Mouse (Mus musculus) liver, embryonic 15.5 days (tissue): ENCODE measurements at regions not wholly inside any gene's neighbourhood (a gene's known extent, or its start where the extent isn't known, plus 50 kb on each side); places are given as distances from the start of the nearest gene placed in this dataset.
A peak's percentile ranks its signal among the peaks of the same experiment; 100 is the strongest.

Experiments used
- ATAC-seq: fragments of 200-750 bp; cut with Nextera tagmentation; 2 replicates; pipeline ENCODE4 v1.8.0; 2017; ENCODE audit warnings: moderate number of reproducible peaks, mild to moderate bottlenecking, moderate library complexity; ENCODE audit not compliant: insufficient read depth
- H3K27ac ChIP-seq: fragments of 300-500 bp; sonication (generic); replicated peaks from 2 replicates; pipeline ENCODE4 v1.5.1; 2015; ENCODE audit warnings: mild to moderate bottlenecking, inconsistent platforms
- H3K27me3 ChIP-seq: fragments of 300-500 bp; sonication (generic); 2 replicates; pipeline ENCODE4 v1.6.1; 2015; ENCODE audit warnings: mild to moderate bottlenecking, inconsistent platforms
- H3K36me3 ChIP-seq: fragments of 300-500 bp; sonication (generic); replicated peaks from 2 replicates; pipeline ENCODE4 v1.6.1; 2015; ENCODE audit warnings: moderate library complexity, mild to moderate bottlenecking, inconsistent platforms
- H3K4me1 ChIP-seq: fragments of 300-500 bp; sonication (generic); replicated peaks from 2 replicates; pipeline ENCODE4 v1.6.1; 2015; ENCODE audit warnings: inconsistent platforms
- H3K4me2 ChIP-seq: fragments of 300-500 bp; sonication (generic); 2 replicates; pipeline ENCODE4 v1.6.1; 2015; ENCODE audit warnings: moderate library complexity, mild to moderate bottlenecking, inconsistent platforms
- H3K4me3 ChIP-seq: fragments of 300-500 bp; sonication (generic); replicated peaks from 2 replicates; pipeline ENCODE4 v1.5.1; 2015; ENCODE audit warnings: mild to moderate bottlenecking, inconsistent platforms
- H3K9ac ChIP-seq: fragments of 300-500 bp; sonication (generic); 2 replicates; pipeline ENCODE4 v1.6.1; 2015; ENCODE audit warnings: moderate library complexity, mild to moderate bottlenecking, inconsistent platforms
- H3K9me3 ChIP-seq: fragments of 300-500 bp; sonication (generic); replicated peaks from 2 replicates; pipeline ENCODE4 v1.6.1; 2016; ENCODE audit warnings: inconsistent platforms
- WGBS: fragments of 180-500 bp; shearing (Covaris S2); methylation state at CpG from one replicate; pipeline ENCODE4 v1.1.7; 2015; ENCODE audit warnings: mixed read lengths; ENCODE audit not compliant: insufficient replicate concordance; 5-methylcytosine and 5-hydroxymethylcytosine counted together

DNA sequence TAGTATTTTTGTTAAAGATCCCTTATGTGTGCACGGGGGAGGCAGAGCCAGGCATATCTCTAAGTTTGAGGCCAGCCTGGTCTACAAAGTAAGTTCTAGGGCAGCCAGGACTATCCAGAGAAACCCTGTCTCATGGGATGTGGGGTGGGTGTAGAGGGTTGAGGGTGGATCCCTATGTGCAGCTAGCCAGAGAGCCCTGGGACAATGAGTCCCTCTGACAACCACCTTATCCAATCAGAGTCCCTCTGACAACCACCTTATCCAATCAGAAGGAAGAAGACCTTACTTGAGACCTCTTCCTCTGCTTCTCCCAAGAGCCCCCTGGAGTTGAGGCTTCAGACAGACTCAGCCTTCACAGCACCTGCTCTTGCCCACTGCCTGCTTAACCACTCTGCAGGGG, 56.6 kb upstream of the Zmiz1 start:
- H3K27me3 ChIP-seq, result no peaks in the 10 kb centered on the region
- peak overlapping the region; percentile 20 for H3K9ac ChIP-seq
- H3K4me2 ChIP-seq, result peak overlapping the region; percentile 68
- H3K9me3 ChIP-seq, result no peaks in the 10 kb centered on the region
- H3K36me3 ChIP-seq, result no peaks in the 10 kb centered on the region
- no peak for ATAC-seq
- H3K4me3 ChIP-seq, result peak overlapping the region; percentile 41; the same call in 1 of the 2 replicates
- 9% methylated on average over 1 of the region's 1 CpGs for WGBS
- peak overlapping the region; percentile 86 for H3K27ac ChIP-seq
- H3K4me1 ChIP-seq, result peaks cover 69% of the 10 kb centered on the region

DNA sequence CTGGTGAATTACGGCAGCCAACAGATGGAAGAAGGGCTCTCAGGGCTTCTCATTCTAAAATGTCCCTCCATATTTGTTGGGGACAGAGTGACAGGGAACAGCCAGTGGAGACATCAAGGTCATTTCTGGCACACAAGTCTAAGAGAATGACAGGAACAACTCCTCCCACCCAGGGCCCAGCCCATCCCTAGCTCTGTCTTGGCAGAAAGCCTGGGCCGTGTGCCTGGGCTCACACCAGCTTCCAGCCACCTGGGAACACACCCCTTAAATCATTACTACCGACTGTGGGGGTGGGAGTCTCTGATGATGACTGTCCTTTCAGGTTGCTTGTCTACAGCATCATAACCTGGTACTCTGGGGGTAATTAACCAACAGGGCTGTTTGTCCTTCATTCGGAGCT, 53.8 kb upstream of the Zmiz1 start:
- Histone ChIP-seq H3K4me1 (peaks cover 41% of the 10 kb centered on the region), H3K9me3 (no peaks in the 10 kb centered on the region), H3K9ac (no peak overlapping the region), H3K4me2 (no peak overlapping the region), H3K36me3 (no peaks in the 10 kb centered on the region), H3K4me3 (no peak overlapping the region), H3K27ac (no peak overlapping the region), H3K27me3 (no peaks in the 10 kb centered on the region)
- WGBS, result 69% methylated on average over 4 of the region's 4 CpGs
- ATAC-seq, result no peak

DNA sequence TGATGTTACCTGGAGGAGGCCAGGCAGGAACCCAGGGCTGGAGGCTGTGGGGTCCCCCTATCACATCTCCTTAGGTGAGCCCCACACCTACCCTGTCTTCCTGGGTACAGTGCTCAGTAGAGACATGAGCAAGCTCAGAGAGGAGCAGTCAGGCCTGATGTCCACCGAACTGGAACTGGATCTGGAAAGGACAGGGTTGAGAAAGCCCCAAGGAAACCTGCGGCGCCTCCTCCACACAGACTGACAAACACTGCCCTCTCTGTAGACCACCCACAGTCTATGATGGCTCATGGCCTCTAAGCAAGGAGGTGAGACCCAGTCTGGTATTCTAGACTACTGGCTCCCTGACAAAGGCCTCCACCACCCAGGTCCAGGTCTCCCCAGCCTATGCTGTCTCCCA, 52.9 kb upstream of the Zmiz1 start:
- Histone ChIP-seq H3K27ac (no peak overlapping the region), H3K27me3 (no peaks in the 10 kb centered on the region), H3K36me3 (no peaks in the 10 kb centered on the region), H3K4me1 (peaks cover 33% of the 10 kb centered on the region), H3K4me3 (no peak overlapping the region), H3K9ac (no peak overlapping the region), H3K9me3 (no peaks in the 10 kb centered on the region), H3K4me2 (no peak overlapping the region)
- ATAC-seq, result no peak
- 86% methylated on average over 3 of the region's 3 CpGs for WGBS

DNA sequence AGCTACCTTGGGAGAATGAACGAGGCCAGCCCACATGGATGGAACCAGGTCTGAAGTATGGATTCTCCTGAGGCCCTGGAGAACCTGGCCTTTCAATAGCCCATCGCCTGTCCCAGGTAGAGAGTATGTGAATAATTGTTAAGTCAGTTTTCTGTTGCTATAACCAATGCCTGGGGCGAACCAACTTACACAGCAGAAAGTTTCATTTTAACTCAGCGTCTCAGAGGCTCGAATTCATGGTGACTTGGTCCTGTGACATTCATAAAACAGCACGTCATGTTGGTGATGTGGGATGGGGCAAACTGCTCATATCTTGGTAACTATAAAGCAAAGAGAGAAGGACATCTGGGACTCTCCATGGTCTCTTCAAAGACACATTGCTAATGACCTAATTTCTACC, 52.4 kb upstream of the Zmiz1 start:
- 70% methylated on average over 6 of the region's 6 CpGs for WGBS
- Histone ChIP-seq H3K27ac (no peak overlapping the region), H3K4me2 (no peak overlapping the region), H3K9me3 (no peaks in the 10 kb centered on the region), H3K4me1 (peaks cover 27% of the 10 kb centered on the region), H3K9ac (no peak overlapping the region), H3K4me3 (no peak overlapping the region), H3K36me3 (no peaks in the 10 kb centered on the region), H3K27me3 (no peaks in the 10 kb centered on the region)
- ATAC-seq, result no peak

DNA sequence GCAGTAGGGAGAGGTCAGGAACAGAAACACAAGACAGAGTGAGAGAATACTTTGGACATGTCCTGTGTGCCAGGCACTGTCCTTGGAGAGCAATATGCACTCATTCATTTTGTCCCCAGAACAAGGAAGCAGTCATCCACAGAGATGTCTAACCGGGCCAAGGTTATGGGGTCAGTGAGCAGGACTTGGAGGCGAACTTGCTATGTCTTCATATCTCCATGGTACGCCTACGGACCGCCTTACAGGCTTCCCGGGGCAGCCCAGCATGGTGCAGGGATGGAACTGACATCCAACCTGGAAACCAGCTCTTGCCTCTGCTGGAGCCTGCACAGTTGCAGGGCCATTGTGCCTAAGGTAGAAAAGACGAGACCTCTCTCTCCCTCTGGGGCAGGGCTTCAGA, 51.9 kb upstream of the Zmiz1 start:
- no peak overlapping the region for H3K27ac ChIP-seq
- no peaks in the 10 kb centered on the region for H3K9me3 ChIP-seq
- H3K27me3 ChIP-seq, result no peaks in the 10 kb centered on the region
- ATAC-seq, result no peak
- H3K4me1 ChIP-seq, result peaks cover 22% of the 10 kb centered on the region
- no peak overlapping the region for H3K9ac ChIP-seq
- 73% methylated on average over 7 of the region's 7 CpGs for WGBS
- H3K4me3 ChIP-seq, result no peak overlapping the region
- no peak overlapping the region for H3K4me2 ChIP-seq
- no peaks in the 10 kb centered on the region for H3K36me3 ChIP-seq
